Mouse (Mus musculus) right cerebral cortex, postnatal 36 days (tissue): ENCODE measurements at regions not wholly inside any gene's neighbourhood (a gene's known extent, or its start where the extent isn't known, plus 50 kb on each side); places are given as distances from the start of the nearest gene placed in this dataset.

Experiments
- DNase-seq, 2 experiments: peaks; one replicate each; pipeline ENCODE4 v3.0.0; 2022; ENCODE audit warnings: low spot score in 2 of 2, mixed read lengths in 1 of 2

- no peak for DNase-seq
Measured at GRCm38 (mm10) chr16:76232680-76233079, 140.9 kb downstream of the Nrip1 start.

- DNase-seq: no peak
Measured at GRCm38 (mm10) chr16:76232174-76232573, 141.5 kb downstream of the Nrip1 start.

- DNase-seq: no peak
Measured at GRCm38 (mm10) chr16:76230516-76231302, 142.9 kb downstream of the Nrip1 start.

- no peak for DNase-seq
Measured at GRCm38 (mm10) chr16:76228451-76228850, 145.2 kb downstream of the Nrip1 start.

- DNase-seq: no peak
Measured at GRCm38 (mm10) chr16:76226446-76226845, 147.2 kb downstream of the Nrip1 start.

GRCm38 (mm10) chr16:76225587-76226226, 147.9 kb downstream of the Nrip1 start:
- no peak for DNase-seq

GRCm38 (mm10) chr16:76224901-76225586, 148.6 kb downstream of the Nrip1 start:
- no peak for DNase-seq

- peak in 1 of 2 experiments; percentile 5 for DNase-seq
Measured at GRCm38 (mm10) chr16:76223716-76224115, 149.9 kb downstream of the Nrip1 start.

- DNase-seq: no peak
Measured at GRCm38 (mm10) chr16:76222960-76223359, 150.7 kb downstream of the Nrip1 start.

- no peak for DNase-seq
Measured at GRCm38 (mm10) chr16:76220466-76220865, 153.2 kb downstream of the Nrip1 start.

GRCm38 (mm10) chr16:76219233-76219632, 154.4 kb downstream of the Nrip1 start:
- DNase-seq: no peak

GRCm38 (mm10) chr16:76218310-76219170, 155.1 kb downstream of the Nrip1 start:
- DNase-seq: no peak

- DNase-seq: no peak
Measured at GRCm38 (mm10) chr16:76216184-76216583, 157.4 kb downstream of the Nrip1 start.

GRCm38 (mm10) chr16:76215558-76215957, 158.1 kb downstream of the Nrip1 start:
- DNase-seq: no peak

GRCm38 (mm10) chr16:76201773-76202571, 171.7 kb downstream of the Nrip1 start:
- no peak for DNase-seq

- DNase-seq: no peak
Measured at GRCm38 (mm10) chr16:76200801-76201728, 172.6 kb downstream of the Nrip1 start.

- DNase-seq: no peak
Measured at GRCm38 (mm10) chr16:76200268-76200667, 173.4 kb downstream of the Nrip1 start.

GRCm38 (mm10) chr16:76199006-76199405, 174.6 kb downstream of the Nrip1 start:
- no peak for DNase-seq

- DNase-seq: no peak
Measured at GRCm38 (mm10) chr16:76194291-76194690, 172.2 kb upstream of the Samsn1 start.

- DNase-seq: no peak
Measured at GRCm38 (mm10) chr16:76191135-76191534, 169.1 kb upstream of the Samsn1 start.
